Mouse (Mus musculus) 3134 (cell line): Measurements from ENCODE around the gene Hist2h2ab.
"Not testable (repeated sequence)": the region's sequence is repeated elsewhere in the genome, so short reads cannot be mapped to it uniquely, and the experiment has no call there.

Experiments
- DNase-seq: peaks from one replicate; pipeline ENCODE4 v3.0.0-alpha.2; 2011; ENCODE audit warnings: low spot score; ENCODE audit not compliant: insufficient read length; ENCODE audit errors: extremely low read depth

Hist2h2ab gene

GRCm38 (mm10) chr3:96236834-96237334 is 17.2 kb downstream of the Hist2h2ab start:
- no peak for DNase-seq

GRCm38 (mm10) chr3:96237335-96237903 is 17.8 kb downstream of the Hist2h2ab start:
- DNase-seq: peak; percentile 67

- DNase-seq: peak; percentile 83
Observed at GRCm38 (mm10) chr3:96237904-96238511, 18.3 kb downstream of the Hist2h2ab start.

- DNase-seq: not testable (repeated sequence)
Observed at GRCm38 (mm10) chr3:96238954-96239793, 19.5 kb downstream of the Hist2h2ab start, which contains the start of gene Hist2h3c2. TSS of gene Hist2h3c2 (minus strand) at chr3:96239127.

DNA sequence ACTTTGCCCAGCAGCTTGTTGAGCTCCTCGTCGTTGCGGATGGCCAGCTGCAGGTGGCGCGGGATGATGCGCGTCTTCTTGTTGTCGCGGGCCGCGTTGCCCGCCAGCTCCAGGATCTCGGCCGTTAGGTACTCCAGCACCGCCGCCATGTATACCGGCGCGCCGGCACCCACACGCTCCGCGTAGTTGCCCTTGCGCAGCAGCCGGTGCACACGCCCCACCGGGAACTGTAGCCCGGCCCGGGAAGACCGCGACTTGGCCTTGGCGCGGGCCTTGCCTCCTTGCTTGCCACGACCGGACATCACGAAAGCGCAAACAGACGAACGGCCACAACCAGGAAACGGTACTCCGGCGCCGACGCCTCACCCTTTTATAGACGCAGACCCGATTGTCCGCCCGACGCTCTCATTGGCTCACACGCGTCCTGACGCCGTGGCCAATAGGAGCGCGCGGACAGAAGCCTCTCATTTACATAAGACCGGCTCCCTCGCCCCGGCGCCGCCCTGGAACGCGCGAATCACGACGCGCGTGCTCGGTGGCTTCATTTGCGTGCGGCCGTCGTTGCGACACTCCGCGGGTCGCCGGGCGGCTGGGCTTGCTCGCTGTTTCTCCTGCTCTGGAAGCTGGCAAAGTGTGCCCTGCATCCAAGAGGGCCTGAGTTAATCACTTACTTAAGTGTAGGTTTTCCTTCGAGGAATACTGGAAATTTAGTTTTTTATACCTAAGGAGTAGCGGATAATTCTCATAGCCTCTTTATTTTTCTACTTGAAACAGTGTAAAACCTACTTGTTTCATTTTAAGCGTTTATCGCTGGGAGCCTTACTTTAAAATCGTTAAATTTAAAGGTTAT is 20.5 kb downstream of the Hist2h2ab start, which contains the start of gene Hist2h2aa2:
TSS of gene Hist2h2aa2 (minus strand) at position 328 of the 850 bp plus-strand sequence.
- DNase-seq: peak; percentile 93

- no peak for DNase-seq
Observed at GRCm38 (mm10) chr3:96240799-96241197, 21.1 kb downstream of the Hist2h2ab start.

GRCm38 (mm10) chr3:96243921-96244572 is 24.4 kb downstream of the Hist2h2ab start:
- peak; percentile 31 for DNase-seq

DNA sequence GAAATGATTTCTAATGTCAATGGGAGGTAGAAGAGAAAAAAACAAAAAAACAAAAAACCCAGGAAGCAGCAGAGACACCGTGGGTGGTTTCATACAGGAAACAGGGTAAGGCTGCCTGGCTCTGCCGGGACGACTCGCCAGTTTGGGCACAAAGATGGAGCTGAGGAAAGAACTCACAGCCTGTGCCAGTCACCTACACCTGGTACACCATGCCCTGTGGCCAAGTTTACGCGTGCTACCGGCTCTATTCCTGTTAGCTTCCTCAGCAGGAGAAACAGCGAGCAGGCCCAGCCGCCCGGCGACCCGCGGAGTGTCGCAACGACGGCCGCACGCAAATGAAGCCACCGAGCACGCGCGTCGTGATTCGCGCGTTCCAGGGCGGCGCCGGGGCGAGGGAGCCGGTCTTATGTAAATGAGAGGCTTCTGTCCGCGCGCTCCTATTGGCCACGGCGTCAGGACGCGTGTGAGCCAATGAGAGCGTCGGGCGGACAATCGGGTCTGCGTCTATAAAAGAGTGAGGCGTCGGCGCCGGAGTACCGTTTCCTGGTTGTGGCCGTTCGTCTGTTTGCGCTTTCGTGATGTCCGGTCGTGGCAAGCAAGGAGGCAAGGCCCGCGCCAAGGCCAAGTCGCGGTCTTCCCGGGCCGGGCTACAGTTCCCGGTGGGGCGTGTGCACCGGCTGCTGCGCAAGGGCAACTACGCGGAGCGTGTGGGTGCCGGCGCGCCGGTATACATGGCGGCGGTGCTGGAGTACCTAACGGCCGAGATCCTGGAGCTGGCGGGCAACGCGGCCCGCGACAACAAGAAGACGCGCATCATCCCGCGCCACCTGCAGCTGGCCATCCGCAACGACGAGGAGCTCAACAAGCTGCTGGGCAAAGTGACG is 25.6 kb downstream of the Hist2h2ab start, which contains the start of gene Hist2h2aa1:
TSS of gene Hist2h2aa1 (plus strand) at position 495 of the 884 bp plus-strand sequence.
- DNase-seq: peak; percentile 98

DNA sequence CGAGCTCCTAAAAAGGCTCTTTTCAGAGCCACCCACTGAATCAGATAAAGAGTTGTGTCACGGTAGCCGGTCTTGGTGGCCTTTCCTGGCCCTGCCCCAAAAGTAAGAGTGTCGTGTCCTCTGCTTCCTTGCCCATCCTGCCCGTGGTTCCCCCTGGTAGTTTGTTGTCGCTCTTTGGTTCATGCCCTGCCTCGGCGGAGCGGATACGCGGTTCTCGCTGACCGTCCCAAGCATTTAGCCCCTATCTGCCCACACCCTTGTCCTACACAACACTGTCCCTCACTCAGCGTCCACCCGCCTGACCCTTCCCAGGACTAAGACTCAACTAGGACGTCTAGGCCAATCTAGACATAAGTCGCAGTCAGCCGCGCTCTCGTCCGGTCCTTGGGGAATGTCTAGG is 26.4 kb downstream of the Hist2h2ab start:
- not testable (repeated sequence) for DNase-seq

DNA sequence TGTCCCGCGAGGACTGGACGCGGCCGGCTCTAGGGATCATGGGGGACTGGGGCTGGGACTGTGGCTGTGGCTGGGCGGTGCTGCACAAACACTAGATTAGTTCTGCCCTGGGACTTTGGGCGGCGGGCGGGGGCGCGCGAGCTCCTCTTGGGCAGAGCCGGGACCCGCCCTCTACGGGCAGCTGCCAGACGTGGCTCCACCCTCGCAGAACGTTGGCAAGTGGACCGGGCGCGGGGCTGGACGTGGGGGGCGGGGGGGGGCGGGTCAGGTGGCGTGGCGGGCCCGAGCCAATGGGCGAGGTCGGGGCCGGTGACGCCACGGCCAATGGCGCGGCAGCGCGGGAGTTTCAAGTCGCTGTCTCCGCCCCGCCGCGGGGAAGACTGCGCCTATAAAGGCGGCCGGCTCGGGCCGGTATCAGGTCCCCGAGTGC is 26.8 kb downstream of the Hist2h2ab start, which contains the start of gene Hist2h3c1:
TSS of gene Hist2h3c1 (plus strand) at position 259 of the 430 bp plus-strand sequence.
- not testable (repeated sequence) for DNase-seq

GRCm38 (mm10) chr3:96247356-96248140 is 27.9 kb downstream of the Hist2h2ab start:
- DNase-seq: peak; percentile 82

DNA sequence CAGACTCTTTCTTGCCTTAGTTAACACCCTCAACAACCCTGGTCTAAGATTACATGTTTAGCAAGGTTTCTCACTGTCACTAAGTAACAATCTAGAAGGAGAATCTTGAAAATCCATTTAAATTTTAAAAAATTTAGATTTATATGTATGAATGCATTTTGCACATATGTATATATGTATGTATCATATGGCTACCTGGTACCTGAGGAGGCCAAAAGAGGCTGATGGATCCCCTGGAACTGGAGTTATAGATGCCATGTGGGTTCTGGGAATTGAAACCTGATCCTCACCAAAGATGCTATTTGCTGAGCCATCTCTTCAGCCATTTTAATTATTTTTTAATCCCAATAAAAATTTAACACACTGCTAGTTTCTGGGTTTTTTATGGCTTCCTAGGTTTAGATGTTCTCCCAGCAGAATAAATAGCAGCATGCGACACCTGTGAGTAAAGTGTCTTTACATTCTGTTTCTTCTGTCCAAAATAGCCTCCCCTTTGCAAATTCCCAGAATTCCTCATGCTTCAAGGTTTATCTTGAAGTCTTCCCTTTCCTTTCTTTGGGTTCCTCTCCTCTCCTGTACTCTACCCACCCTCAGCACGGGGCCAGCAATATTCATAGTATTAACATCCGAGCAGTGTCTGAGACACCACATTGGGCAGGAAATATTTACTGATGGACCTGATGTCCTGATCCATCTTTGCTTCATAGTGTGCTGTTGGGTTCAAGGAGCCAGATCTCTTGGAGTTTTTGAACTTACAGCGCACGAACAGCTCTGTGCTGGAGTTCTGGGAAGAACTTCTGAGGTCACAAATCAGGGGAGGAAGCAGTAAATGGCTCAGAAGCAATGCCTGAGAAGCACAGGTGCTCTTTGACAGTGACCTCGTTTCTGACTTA is 28.7 kb downstream of the Hist2h2ab start:
- peak; percentile 49 for DNase-seq

- DNase-seq: peak; percentile 76
Observed at GRCm38 (mm10) chr3:96249034-96249345, 29.3 kb downstream of the Hist2h2ab start.

DNA sequence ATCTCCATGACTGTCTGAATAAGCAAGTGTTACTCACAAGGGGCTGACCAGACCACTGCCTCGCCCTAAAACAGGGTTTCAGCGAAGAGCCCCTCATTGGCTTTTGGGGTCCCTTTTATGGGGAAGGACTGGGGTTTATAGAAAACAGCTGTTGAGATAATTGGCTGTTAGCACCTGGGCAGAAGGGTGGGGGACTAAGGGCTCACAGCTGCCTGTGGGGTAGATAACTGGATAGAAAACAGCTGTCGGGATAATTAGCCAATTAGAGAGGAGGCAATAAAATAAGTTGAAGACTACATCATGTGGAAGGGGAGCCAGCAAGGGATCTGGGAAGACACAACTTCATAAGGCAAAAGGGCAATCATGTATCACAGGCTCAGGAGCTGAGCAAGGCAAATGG is 31.2 kb downstream of the Hist2h2ab start:
- no peak for DNase-seq

GRCm38 (mm10) chr3:96251787-96252186 is 32.1 kb downstream of the Hist2h2ab start:
- DNase-seq: no peak

DNA sequence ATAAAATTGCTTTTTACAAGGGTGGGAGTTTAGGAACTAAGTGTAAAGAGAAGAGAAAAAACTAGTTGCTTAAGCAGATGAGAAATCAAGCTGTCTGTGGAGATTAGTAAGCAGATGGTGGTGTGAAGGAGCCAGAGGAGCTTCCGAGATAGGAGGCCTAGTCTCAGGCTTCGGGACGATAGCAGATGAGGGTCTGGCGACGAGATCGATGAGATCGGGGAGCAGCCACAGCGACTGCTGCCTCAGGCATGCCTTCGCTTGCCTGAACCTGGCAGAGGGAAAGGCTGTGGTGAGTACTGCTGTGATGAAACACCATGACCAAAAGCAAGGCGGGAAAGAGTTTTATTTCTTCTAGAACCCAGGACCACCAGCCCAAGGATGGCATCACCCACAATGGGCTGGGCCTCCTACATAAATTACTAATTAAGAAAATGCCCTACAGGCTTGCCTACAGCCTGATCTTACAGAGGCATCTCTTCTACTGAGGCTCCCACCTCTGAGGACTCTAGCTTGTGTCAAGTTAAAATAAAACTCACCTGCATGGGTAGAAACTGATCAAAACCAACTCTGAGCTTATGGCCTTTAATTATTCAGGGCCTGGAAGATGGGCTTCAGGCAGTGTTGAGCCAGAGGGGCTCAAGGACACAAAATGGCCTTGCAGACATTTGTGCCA is 35.2 kb downstream of the Hist2h2ab start:
- DNase-seq: no peak
